Mouse (Mus musculus) urinary bladder, postnatal 36 days (tissue): Measurements from ENCODE around the gene Gm13288.
"Not testable (repeated sequence)": the region's sequence is repeated elsewhere in the genome, so short reads cannot be mapped to it uniquely, and the experiment has no call there.

Experiments used
- DNase-seq, 2 experiments: peaks; one replicate each; pipeline ENCODE4 v3.0.0; 2022; ENCODE audit warnings: low spot score in 2 of 2, mixed read lengths in 1 of 2

Gm13288 gene

GRCm38 (mm10) chr4:88799365-88799764 lies 6.0 kb upstream of the Gm13288 start, which contains the start of gene Gm13285:
Gene Gm13285 (plus strand): TSS chr4:88799665.
- DNase-seq, result not testable (repeated sequence)

- DNase-seq, result not testable (repeated sequence)
Observed at GRCm38 (mm10) chr4:88802954-88803353, 2.4 kb upstream of the Gm13288 start, which contains the start of gene Gm13287. Gene Gm13287 (plus strand): TSS chr4:88803254.

GRCm38 (mm10) chr4:88805761-88806160 lies 430 bp downstream of the Gm13288 start:
- DNase-seq, result peak in 1 of 2 experiments; percentile 36

- no peak for DNase-seq
Observed at GRCm38 (mm10) chr4:88815928-88816327, 10.6 kb downstream of the Gm13288 start, which contains the start of gene Ifna7. Gene Ifna7 (plus strand): TSS chr4:88816228.

- DNase-seq, result no peak
Observed at GRCm38 (mm10) chr4:88819659-88820058, 14.3 kb downstream of the Gm13288 start, which contains the start of gene Ifna11. Gene Ifna11 (plus strand): TSS chr4:88819959.

GRCm38 (mm10) chr4:88822995-88823394 lies 17.7 kb downstream of the Gm13288 start:
- no peak for DNase-seq

- DNase-seq, result not testable (repeated sequence)
Observed at GRCm38 (mm10) chr4:88827116-88827515, 21.8 kb downstream of the Gm13288 start, which contains the start of gene Ifna6. Gene Ifna6 (plus strand): TSS chr4:88827416.

- peak in 1 of 2 experiments; percentile 9 for DNase-seq
Observed at GRCm38 (mm10) chr4:88830523-88830922, 25.2 kb downstream of the Gm13288 start.

- DNase-seq, result not testable (repeated sequence)
Observed at GRCm38 (mm10) chr4:88835225-88835624, 29.9 kb downstream of the Gm13288 start, which contains the start of gene Ifna5. Gene Ifna5 (plus strand): TSS chr4:88835525.

- no peak for DNase-seq
Observed at GRCm38 (mm10) chr4:88838828-88839227, 33.5 kb downstream of the Gm13288 start.

- no peak for DNase-seq
Observed at GRCm38 (mm10) chr4:88840058-88840457, 34.7 kb downstream of the Gm13288 start.

- no peak for DNase-seq
Observed at GRCm38 (mm10) chr4:88841438-88841911, 36.1 kb downstream of the Gm13288 start, which contains the start of gene Ifna4. Gene Ifna4 (plus strand): TSS chr4:88841861.

GRCm38 (mm10) chr4:88845334-88845733 lies 40.0 kb downstream of the Gm13288 start:
- no peak for DNase-seq

- no peak for DNase-seq
Observed at GRCm38 (mm10) chr4:88849698-88850097, 44.4 kb downstream of the Gm13288 start, which contains the start of gene Ifna1. Gene Ifna1 (plus strand): TSS chr4:88850087.

GRCm38 (mm10) chr4:88851026-88851763 lies 45.9 kb downstream of the Gm13288 start:
- no peak for DNase-seq
